Mouse (Mus musculus) kidney, adult 11 months (tissue): ENCODE measurements at regions not wholly inside any gene's neighbourhood (a gene's known extent, or its start where the extent isn't known, plus 50 kb on each side); places are given as distances from the start of the nearest gene placed in this dataset.

Source experiments
- DNase-seq: peaks from one replicate; pipeline ENCODE4 v3.0.0; 2022

GRCm38 (mm10) chr3:9884691-9885354 is 203.1 kb upstream of the Gm9833 start:
- DNase-seq, result peak; percentile 14

GRCm38 (mm10) chr3:9885565-9885964 is 202.3 kb upstream of the Gm9833 start:
- DNase-seq, result peak; percentile 17

GRCm38 (mm10) chr3:9886077-9886476 is 201.8 kb upstream of the Gm9833 start:
- DNase-seq, result no peak

GRCm38 (mm10) chr3:9886765-9887626 is 200.9 kb upstream of the Gm9833 start:
- no peak for DNase-seq

GRCm38 (mm10) chr3:9887627-9887994 is 200.3 kb upstream of the Gm9833 start:
- no peak for DNase-seq

GRCm38 (mm10) chr3:9888051-9888450 is 199.9 kb upstream of the Gm9833 start:
- DNase-seq, result no peak

- DNase-seq, result no peak
These were observed 194.9 kb upstream of the Gm9833 start for GRCm38 (mm10) chr3:9892884-9893494.

GRCm38 (mm10) chr3:9895396-9896135 is 192.3 kb upstream of the Gm9833 start:
- no peak for DNase-seq

GRCm38 (mm10) chr3:9896303-9896702 is 191.6 kb upstream of the Gm9833 start:
- no peak for DNase-seq

- no peak for DNase-seq
These were observed 186.2 kb upstream of the Gm9833 start for GRCm38 (mm10) chr3:9901663-9902062.

GRCm38 (mm10) chr3:9913357-9913756 is 174.6 kb upstream of the Gm9833 start:
- DNase-seq, result no peak

- DNase-seq, result no peak
These were observed 171.3 kb upstream of the Gm9833 start for GRCm38 (mm10) chr3:9916538-9917106.

GRCm38 (mm10) chr3:9920331-9920730 is 167.6 kb upstream of the Gm9833 start:
- DNase-seq, result no peak

- DNase-seq, result no peak
These were observed 166.2 kb upstream of the Gm9833 start for GRCm38 (mm10) chr3:9921730-9922129.

- DNase-seq, result no peak
These were observed 165.3 kb upstream of the Gm9833 start for GRCm38 (mm10) chr3:9922541-9923046.

GRCm38 (mm10) chr3:9924630-9925029 is 163.3 kb upstream of the Gm9833 start:
- DNase-seq, result no peak

GRCm38 (mm10) chr3:9936853-9937441 is 151.0 kb upstream of the Gm9833 start:
- no peak for DNase-seq

GRCm38 (mm10) chr3:9938651-9939050 is 149.3 kb upstream of the Gm9833 start:
- DNase-seq, result no peak

- no peak for DNase-seq
These were observed 145.3 kb upstream of the Gm9833 start for GRCm38 (mm10) chr3:9942631-9943030.

GRCm38 (mm10) chr3:9947357-9948065 is 140.4 kb upstream of the Gm9833 start:
- DNase-seq, result peak; percentile 59

- DNase-seq, result no peak
These were observed 139.8 kb upstream of the Gm9833 start for GRCm38 (mm10) chr3:9948114-9948513.

- no peak for DNase-seq
These were observed 130.0 kb upstream of the Gm9833 start for GRCm38 (mm10) chr3:9957870-9958269.
